Mouse (Mus musculus) hindbrain, embryonic 13.5 days (tissue): ENCODE measurements around the gene Sesn1. TPM values are rescaled to one million over a fixed set of nuclear protein-coding genes. Genes with fewer than 3 reads are reported as not detected.

Experiments used
- ATAC-seq: fragments of 200-750 bp; cut with Nextera tagmentation; 2 replicates; pipeline ENCODE4 v1.8.0; 2017; ENCODE audit warnings: moderate TSS enrichment; ENCODE audit not compliant: low FRiP score
- H3K27ac ChIP-seq: fragments of 300-500 bp; sonication (generic); 2 replicates; pipeline ENCODE4 v1.5.1; 2015; ENCODE audit warnings: inconsistent platforms, mild to moderate bottlenecking, moderate library complexity
- H3K27me3 ChIP-seq: fragments of 300-500 bp; sonication (generic); 2 replicates; pipeline ENCODE4 v1.6.1; 2015; ENCODE audit warnings: mild to moderate bottlenecking, inconsistent platforms
- H3K36me3 ChIP-seq: fragments of 300-500 bp; sonication (generic); 2 replicates; pipeline ENCODE4 v1.6.1; 2015; ENCODE audit warnings: mild to moderate bottlenecking, inconsistent platforms
- H3K4me1 ChIP-seq: fragments of 300-500 bp; sonication (generic); replicated peaks from 2 replicates; pipeline ENCODE4 v1.6.1; 2015; ENCODE audit warnings: inconsistent platforms
- H3K4me2 ChIP-seq: fragments of 300-500 bp; sonication (generic); 2 replicates; pipeline ENCODE4 v1.6.1; 2015; ENCODE audit warnings: inconsistent platforms, mild to moderate bottlenecking, moderate library complexity
- H3K4me3 ChIP-seq: fragments of 300-500 bp; sonication (generic); 2 replicates; pipeline ENCODE4 v1.5.1; 2015; ENCODE audit warnings: mild to moderate bottlenecking, inconsistent platforms
- H3K9ac ChIP-seq: fragments of 300-500 bp; sonication (generic); 2 replicates; pipeline ENCODE4 v1.6.1; 2015; ENCODE audit warnings: mild to moderate bottlenecking, inconsistent platforms
- H3K9me3 ChIP-seq: fragments of 300-500 bp; sonication (generic); 2 replicates; pipeline ENCODE4 v1.6.1; 2016; ENCODE audit warnings: inconsistent platforms
- WGBS: fragments of 180-500 bp; shearing (Covaris S2); methylation state at CpG from one replicate; pipeline ENCODE4 v1.1.7; 2015; 5-methylcytosine and 5-hydroxymethylcytosine counted together
- polyA plus RNA-seq: library from polyadenylated mRNA; unstranded; fragments of >200 nt; fragmentation: Nextera tagmentation; extraction: Ambion mirVana; gene quantifications from 2 replicates; pipeline ENCODE4 v1.2.1, GENCODE M21; 2015

Gene Sesn1
- polyA plus RNA-seq, 1 experiment from 2014 or later, result 36.1 TPM

DNA sequence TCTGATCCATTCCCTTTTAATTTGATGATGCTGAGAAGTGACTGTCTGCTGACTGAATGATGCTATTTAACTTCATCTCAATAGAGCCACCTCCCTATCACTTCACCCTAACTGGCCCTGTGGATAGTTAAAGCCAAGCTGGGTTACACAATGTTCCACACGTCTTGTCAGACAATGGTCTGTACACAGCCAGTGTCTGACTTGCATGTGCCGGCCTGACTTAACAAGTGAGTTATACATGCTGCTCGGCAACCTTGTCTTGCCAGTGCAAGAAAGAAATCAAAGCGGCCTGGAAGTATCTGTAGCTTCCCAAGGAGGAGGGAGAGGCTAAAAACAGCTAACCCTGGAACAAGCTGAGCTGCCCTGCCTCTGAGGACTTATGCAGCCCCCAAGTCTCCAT lies 71.7 kb downstream of the Sesn1 start:
- H3K9ac ChIP-seq, result no peak overlapping the region
- no peaks in the 10 kb centered on the region for H3K27me3 ChIP-seq
- ATAC-seq, result 0 out of 2 replicates have a peak, but pooled peaks have one; percentile 50
- H3K27ac ChIP-seq, result 0 out of 2 replicates have a peak overlapping the region, but pooled peaks have one; percentile 41
- WGBS, result 11% methylated on average over 4 of the region's 4 CpGs
- H3K4me3 ChIP-seq, result no peak overlapping the region
- peaks cover 15% of the 10 kb centered on the region for H3K4me1 ChIP-seq
- H3K36me3 ChIP-seq, result no peaks in the 10 kb centered on the region
- no peaks in the 10 kb centered on the region for H3K9me3 ChIP-seq
- no peak overlapping the region for H3K4me2 ChIP-seq

- no peak for ATAC-seq
- H3K4me2 ChIP-seq, result no peak overlapping the region
- H3K4me3 ChIP-seq, result no peak overlapping the region
- no peaks in the 10 kb centered on the region for H3K9me3 ChIP-seq
- no peaks in the 10 kb centered on the region for H3K36me3 ChIP-seq
- H3K27me3 ChIP-seq, result no peaks in the 10 kb centered on the region
- no peak overlapping the region for H3K27ac ChIP-seq
- peaks cover 26% of the 10 kb centered on the region for H3K4me1 ChIP-seq
- no peak overlapping the region for H3K9ac ChIP-seq
- WGBS, result 59% methylated on average over 8 of the region's 8 CpGs
Observed at GRCm38 (mm10) chr10:41883741-41884575, 74.2 kb downstream of the Sesn1 start.

GRCm38 (mm10) chr10:41887080-41887821 lies 77.5 kb downstream of the Sesn1 start:
- Histone ChIP-seq H3K9ac (peak overlapping the region; percentile 92), H3K36me3 (no peaks in the 10 kb centered on the region), H3K4me3 (peak overlapping the region; percentile 76), H3K4me2 (peak overlapping the region; percentile 75), H3K4me1 (peaks cover 18% of the 10 kb centered on the region), H3K9me3 (no peaks in the 10 kb centered on the region), H3K27ac (peak overlapping the region; percentile 95), H3K27me3 (no peaks in the 10 kb centered on the region)
- under 1% methylated on average over 61 of the region's 65 CpGs for WGBS
- peak; percentile 98 for ATAC-seq

- peaks cover 18% of the 10 kb centered on the region for H3K4me1 ChIP-seq
- peak overlapping the region; percentile 75 for H3K4me2 ChIP-seq
- no peak for ATAC-seq
- no peaks in the 10 kb centered on the region for H3K27me3 ChIP-seq
- H3K4me3 ChIP-seq, result peak overlapping the region; percentile 76
- H3K9ac ChIP-seq, result no peak overlapping the region
- 54% methylated on average over 4 of the region's 4 CpGs for WGBS
- H3K36me3 ChIP-seq, result no peaks in the 10 kb centered on the region
- no peak overlapping the region for H3K27ac ChIP-seq
- H3K9me3 ChIP-seq, result no peaks in the 10 kb centered on the region
Observed at GRCm38 (mm10) chr10:41888365-41888941, 78.7 kb downstream of the Sesn1 start.

DNA sequence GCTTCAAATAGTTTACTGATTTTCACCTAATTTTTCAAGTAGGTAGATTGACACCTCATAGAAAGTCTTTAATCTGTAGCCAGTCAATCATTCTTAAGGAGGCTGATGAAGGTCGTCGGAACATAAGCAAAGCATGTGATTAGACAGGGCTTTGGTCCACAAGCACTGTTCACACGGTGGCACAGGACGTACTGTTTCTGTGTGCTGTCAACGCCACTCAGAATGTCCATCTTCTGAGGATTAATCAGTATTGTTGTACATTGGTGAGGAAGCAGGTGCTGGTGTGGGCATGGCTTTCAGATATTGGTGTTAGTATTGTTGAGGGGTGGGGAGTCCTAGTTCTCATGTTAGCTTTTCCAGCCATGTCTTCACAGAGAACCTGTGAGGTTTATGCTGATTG lies 79.8 kb downstream of the Sesn1 start:
- Histone ChIP-seq H3K27me3 (no peaks in the 10 kb centered on the region), H3K4me3 (no peak overlapping the region), H3K4me1 (peaks cover 23% of the 10 kb centered on the region), H3K9me3 (no peaks in the 10 kb centered on the region), H3K4me2 (peak overlapping the region; percentile 23; the same call in 1 of the 2 replicates), H3K36me3 (no peaks in the 10 kb centered on the region), H3K9ac (no peak overlapping the region), H3K27ac (no peak overlapping the region)
- WGBS, result 75% methylated on average over 5 of the region's 5 CpGs
- no peak for ATAC-seq

DNA sequence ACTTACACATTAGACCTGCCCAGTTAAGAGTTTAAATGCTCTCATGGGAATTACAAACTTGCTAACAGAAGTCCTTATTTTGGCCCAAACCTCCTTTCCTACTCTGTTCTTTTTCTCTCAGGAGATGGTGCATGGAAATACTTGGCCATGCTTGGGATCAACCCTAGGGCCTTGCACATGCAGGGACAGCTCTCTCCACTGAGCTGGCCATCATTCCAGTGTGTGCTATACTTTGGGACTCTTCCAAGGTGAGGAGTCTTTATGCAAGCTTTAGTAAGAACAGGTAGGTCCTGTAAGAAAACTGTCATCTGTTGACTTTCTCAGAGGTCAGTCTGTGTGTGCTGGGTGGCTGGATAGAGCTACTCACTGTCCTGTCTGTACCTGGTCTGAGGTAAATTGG lies 80.8 kb downstream of the Sesn1 start:
- no peak for ATAC-seq

DNA sequence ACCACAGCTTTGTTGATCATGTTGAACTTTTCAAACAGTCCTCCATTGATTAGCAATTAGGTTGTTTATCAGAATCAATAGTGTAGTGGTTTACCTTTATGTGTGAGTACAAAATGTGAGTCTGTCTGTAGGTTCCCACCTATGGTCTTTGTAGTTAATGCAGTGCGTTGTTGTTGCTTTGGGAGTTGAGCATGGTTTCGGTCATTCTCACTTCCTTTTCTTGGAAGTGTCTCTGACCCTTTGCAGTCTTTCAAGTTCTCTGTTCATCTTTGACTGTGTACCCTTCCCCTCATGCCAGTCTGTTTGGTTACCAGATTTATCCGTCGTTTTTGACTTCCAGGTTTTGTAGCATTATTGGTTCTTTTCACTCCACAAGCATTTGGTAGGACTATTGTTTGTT lies 81.6 kb downstream of the Sesn1 start:
- WGBS, result 83% methylated on average over 4 of the region's 4 CpGs
- Histone ChIP-seq H3K4me3 (no peak overlapping the region), H3K4me2 (no peak overlapping the region), H3K9me3 (no peaks in the 10 kb centered on the region), H3K4me1 (peaks cover 23% of the 10 kb centered on the region), H3K9ac (no peak overlapping the region), H3K27me3 (no peaks in the 10 kb centered on the region), H3K27ac (no peak overlapping the region), H3K36me3 (peaks cover 5% of the 10 kb centered on the region)
- ATAC-seq, result no peak

More for the DNA sequence above, 80.8 kb downstream of the Sesn1 start:
- Histone ChIP-seq H3K4me1 (peaks cover 23% of the 10 kb centered on the region), H3K9ac (no peak overlapping the region), H3K9me3 (no peaks in the 10 kb centered on the region), H3K27ac (no peak overlapping the region), H3K36me3 (no peaks in the 10 kb centered on the region), H3K27me3 (no peaks in the 10 kb centered on the region), H3K4me3 (no peak overlapping the region), H3K4me2 (no peak overlapping the region)

DNA sequence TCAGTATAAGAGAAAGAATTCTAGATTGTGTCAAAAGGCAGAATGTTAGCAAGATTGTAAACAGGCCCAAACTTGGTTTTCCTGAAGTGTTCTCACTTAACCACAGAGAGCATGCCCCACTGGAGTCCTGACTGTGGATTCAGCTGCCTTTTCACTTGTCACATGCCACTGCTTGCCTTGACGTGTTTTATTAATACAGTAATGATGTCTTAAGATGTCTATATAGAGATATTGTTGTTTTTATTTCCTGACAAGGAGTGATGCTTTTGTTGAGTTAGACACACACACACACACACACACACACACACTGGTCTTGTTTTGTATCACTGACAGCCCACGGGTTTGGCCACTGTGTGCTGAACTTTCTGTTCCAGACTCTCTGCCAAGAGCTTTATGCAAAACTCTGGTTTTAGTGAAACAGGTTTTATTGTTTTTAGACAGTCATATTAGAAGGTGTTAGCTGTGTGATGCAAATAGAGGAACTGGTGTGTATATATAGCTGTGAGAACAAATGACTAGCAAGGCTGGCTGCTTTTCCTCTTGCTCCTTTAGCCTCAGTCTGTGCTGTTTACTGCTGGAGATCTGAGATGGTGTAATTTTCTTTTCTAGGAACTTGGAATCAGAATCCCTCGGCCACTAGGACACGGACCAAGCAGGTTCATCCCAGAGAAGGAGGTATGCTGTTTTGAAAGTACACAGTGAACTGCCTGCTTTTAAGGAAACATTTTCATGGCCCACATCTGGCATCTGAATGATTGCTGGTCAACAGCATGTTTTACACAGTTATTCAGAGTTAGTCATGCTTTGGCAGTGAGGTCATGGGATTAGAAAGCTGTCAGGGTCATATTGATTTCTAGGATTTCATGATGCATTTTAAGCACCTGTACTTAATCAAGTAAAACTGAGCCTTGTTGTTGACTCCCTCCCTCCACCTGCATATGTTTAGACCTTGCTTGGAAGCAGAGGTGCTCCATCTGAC lies 84.0 kb downstream of the Sesn1 start:
- Histone ChIP-seq H3K27ac (peak overlapping the region; percentile 35; the same call in 1 of the 2 replicates), H3K27me3 (no peaks in the 10 kb centered on the region), H3K36me3 (peaks cover 17% of the 10 kb centered on the region), H3K4me1 (peaks cover 13% of the 10 kb centered on the region), H3K4me3 (no peak overlapping the region), H3K4me2 (no peak overlapping the region), H3K9me3 (no peaks in the 10 kb centered on the region), H3K9ac (no peak overlapping the region)
- 64% methylated on average over 4 of the region's 4 CpGs for WGBS
- ATAC-seq, result no peak

DNA sequence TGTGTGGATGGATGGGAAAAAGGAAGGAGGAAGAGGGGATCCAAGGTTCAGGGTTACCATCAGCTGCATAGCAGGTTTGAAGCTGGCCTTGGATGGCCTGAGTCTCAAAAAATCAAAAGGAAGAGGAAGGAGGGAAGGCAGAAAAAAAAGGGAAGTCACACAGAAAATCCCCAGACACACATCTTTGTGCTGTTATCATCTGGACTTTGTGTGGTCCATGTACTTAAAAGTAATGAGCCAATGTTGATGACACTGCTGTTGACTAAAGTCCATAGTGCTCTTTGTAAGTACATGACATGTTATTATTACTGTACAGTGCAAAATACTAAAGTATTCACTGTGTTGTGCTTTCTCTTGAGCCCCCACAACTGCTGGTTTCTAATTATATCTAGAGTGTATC lies 86.7 kb downstream of the Sesn1 start:
- Histone ChIP-seq H3K4me1 (peaks cover 8% of the 10 kb centered on the region), H3K9ac (no peak overlapping the region), H3K9me3 (no peaks in the 10 kb centered on the region), H3K4me2 (no peak overlapping the region), H3K36me3 (peaks cover 24% of the 10 kb centered on the region), H3K4me3 (no peak overlapping the region), H3K27me3 (no peaks in the 10 kb centered on the region), H3K27ac (no peak overlapping the region)
- ATAC-seq, result no peak

- H3K27me3 ChIP-seq, result no peaks in the 10 kb centered on the region
- no peak for ATAC-seq
- H3K27ac ChIP-seq, result no peak overlapping the region
- H3K4me2 ChIP-seq, result no peak overlapping the region
- H3K9ac ChIP-seq, result no peak overlapping the region
- peaks cover 8% of the 10 kb centered on the region for H3K4me1 ChIP-seq
- no peak overlapping the region for H3K4me3 ChIP-seq
- no peaks in the 10 kb centered on the region for H3K9me3 ChIP-seq
- 95% methylated on average over 2 of the region's 2 CpGs for WGBS
- H3K36me3 ChIP-seq, result peaks cover 24% of the 10 kb centered on the region
Observed at GRCm38 (mm10) chr10:41896865-41897264, 87.1 kb downstream of the Sesn1 start.

DNA sequence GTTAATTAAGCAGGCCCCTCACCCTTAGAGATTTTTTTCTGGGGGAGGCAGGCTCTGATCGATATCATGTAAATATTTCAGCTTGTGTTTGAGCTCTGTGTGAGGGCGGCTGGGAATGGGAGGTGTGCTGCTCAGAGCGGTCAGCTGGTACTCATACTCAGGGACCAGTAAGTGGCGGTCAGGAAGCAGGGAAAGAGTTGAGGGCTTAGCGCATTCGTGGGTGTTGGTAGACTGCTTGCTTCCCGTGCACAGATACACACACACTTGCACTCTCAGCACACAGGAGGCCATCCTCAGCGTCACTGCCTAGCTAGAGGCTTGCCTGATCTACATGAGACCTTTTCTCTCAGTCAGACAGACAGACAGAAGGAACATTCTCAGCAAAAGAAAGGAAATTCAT lies 91.7 kb downstream of the Sesn1 start:
- no peaks in the 10 kb centered on the region for H3K4me1 ChIP-seq
- ATAC-seq, result no peak
- no peaks in the 10 kb centered on the region for H3K27me3 ChIP-seq
- no peak overlapping the region for H3K9ac ChIP-seq
- no peak overlapping the region for H3K4me3 ChIP-seq
- no peak overlapping the region for H3K27ac ChIP-seq
- no peak overlapping the region for H3K4me2 ChIP-seq
- peaks cover 47% of the 10 kb centered on the region for H3K36me3 ChIP-seq
- no peaks in the 10 kb centered on the region for H3K9me3 ChIP-seq
- 93% methylated on average over 8 of the region's 8 CpGs for WGBS
